Mouse (Mus musculus) forebrain, embryonic 16.5 days (tissue): ENCODE measurements around the gene Nthl1. TPM values are rescaled to one million over a fixed set of nuclear protein-coding genes. Genes with fewer than 3 reads are reported as not detected.

ENCODE experiments used
- ATAC-seq: fragments of 200-750 bp; cut with Nextera tagmentation; 2 replicates; pipeline ENCODE4 v1.8.0; 2017; ENCODE audit warnings: mild to moderate bottlenecking, moderate library complexity
- H3K27ac ChIP-seq: fragments of 300-500 bp; sonication (generic); 2 replicates; pipeline ENCODE4 v1.5.1; 2014; ENCODE audit warnings: low read length, control low read depth
- H3K27me3 ChIP-seq: fragments of 300-500 bp; sonication (generic); replicated peaks from 2 replicates; pipeline ENCODE4 v1.6.1; 2014; ENCODE audit warnings: low read length; ENCODE audit not compliant: control insufficient read depth, insufficient read depth
- H3K36me3 ChIP-seq: fragments of 300-500 bp; sonication (generic); 2 replicates; pipeline ENCODE4 v1.6.1; 2014; ENCODE audit not compliant: control insufficient read depth, insufficient read depth
- H3K4me1 ChIP-seq: fragments of 300-500 bp; sonication (generic); replicated peaks from 2 replicates; pipeline ENCODE4 v1.6.1; 2014; ENCODE audit warnings: low read length; ENCODE audit not compliant: control insufficient read depth, insufficient read depth
- H3K4me2 ChIP-seq: fragments of 300-500 bp; sonication (generic); 2 replicates; pipeline ENCODE4 v1.6.1; 2014; ENCODE audit warnings: mild to moderate bottlenecking, low read length, control low read depth
- H3K4me3 ChIP-seq: fragments of 300-500 bp; sonication (generic); replicated peaks from 2 replicates; pipeline ENCODE4 v1.5.1; 2014; ENCODE audit warnings: mild to moderate bottlenecking, low read length, control low read depth
- H3K9ac ChIP-seq: fragments of 300-500 bp; sonication (generic); replicated peaks from 2 replicates; pipeline ENCODE4 v1.6.1; 2014; ENCODE audit warnings: low read depth, low read length, control low read depth
- H3K9me3 ChIP-seq: fragments of 300-500 bp; sonication (generic); 2 replicates; pipeline ENCODE4 v1.6.1; 2016; ENCODE audit warnings: low read length; ENCODE audit not compliant: control insufficient read depth
- WGBS: fragments of 180-500 bp; shearing (Covaris S2); extraction: QIAGEN DNeasy Blood & Tissue Kit; methylation state at CpG from one replicate; pipeline ENCODE4 v1.1.7; 2014; 5-methylcytosine and 5-hydroxymethylcytosine counted together
- polyA plus RNA-seq: library from polyadenylated mRNA; unstranded; fragments of >200 nt; fragmentation: Nextera tagmentation; extraction: Ambion mirVana; gene quantifications from 2 replicates; pipeline ENCODE4 v1.2.1, GENCODE M21; 2015

Gene Nthl1
- polyA plus RNA-seq, result 13.4 and 14.4 TPM in 2 replicates

DNA sequence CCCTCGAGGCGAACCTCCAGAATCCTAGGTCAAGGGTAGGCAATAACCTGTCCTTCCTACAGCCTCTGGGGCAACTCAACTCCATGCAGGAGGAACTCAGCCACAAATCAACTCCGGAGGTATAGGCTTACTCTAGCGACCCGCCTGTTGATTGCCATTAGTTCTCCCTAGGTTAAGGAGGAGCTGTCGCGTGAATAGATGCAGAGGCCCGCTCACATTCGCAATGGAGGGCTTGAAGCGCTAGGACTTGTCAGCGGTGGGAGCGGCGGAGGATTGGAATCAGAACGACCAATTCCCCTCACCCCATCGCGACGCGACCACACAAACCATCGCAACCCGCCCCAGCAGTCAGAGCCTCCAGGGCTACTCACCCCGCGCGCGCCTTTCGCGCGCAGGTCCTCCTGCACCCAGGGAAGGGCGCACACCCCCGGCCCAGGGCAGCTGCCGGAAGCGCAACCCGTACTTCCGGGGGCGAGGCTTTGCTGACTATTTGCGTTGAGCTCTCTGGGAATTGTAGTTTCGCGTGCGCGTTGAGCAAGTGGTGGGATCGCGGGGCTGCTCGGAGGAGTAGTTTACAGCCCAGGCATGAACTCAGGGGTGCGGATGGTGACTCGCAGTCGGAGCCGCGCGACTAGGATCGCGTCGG, at the start of gene Nthl1, which contains the start of gene Tsc2:
Gene Nthl1 (plus strand): TSS at position 514 of the 646 bp plus-strand sequence.
Gene Tsc2 (minus strand): TSS at position 464 of the 646 bp plus-strand sequence.
- H3K27me3 ChIP-seq, result no peaks in the 10 kb centered on the region
- peak within 1 kb of the TSS; percentile 52 for H3K27ac ChIP-seq
- peak; percentile 95 for ATAC-seq
- H3K9ac ChIP-seq, result peak within 1 kb of the TSS; percentile 68
- 2% methylated on average over 51 of the region's 51 CpGs for WGBS
- H3K4me1 ChIP-seq, result peaks cover 12% of the 10 kb centered on the region
- peak within 1 kb of the TSS; percentile 81 for H3K4me2 ChIP-seq
- peak within 1 kb of the TSS; percentile 68 for H3K4me3 ChIP-seq
- no peaks in the 10 kb centered on the region for H3K9me3 ChIP-seq
- peaks cover 12% of the 10 kb centered on the region for H3K36me3 ChIP-seq

DNA sequence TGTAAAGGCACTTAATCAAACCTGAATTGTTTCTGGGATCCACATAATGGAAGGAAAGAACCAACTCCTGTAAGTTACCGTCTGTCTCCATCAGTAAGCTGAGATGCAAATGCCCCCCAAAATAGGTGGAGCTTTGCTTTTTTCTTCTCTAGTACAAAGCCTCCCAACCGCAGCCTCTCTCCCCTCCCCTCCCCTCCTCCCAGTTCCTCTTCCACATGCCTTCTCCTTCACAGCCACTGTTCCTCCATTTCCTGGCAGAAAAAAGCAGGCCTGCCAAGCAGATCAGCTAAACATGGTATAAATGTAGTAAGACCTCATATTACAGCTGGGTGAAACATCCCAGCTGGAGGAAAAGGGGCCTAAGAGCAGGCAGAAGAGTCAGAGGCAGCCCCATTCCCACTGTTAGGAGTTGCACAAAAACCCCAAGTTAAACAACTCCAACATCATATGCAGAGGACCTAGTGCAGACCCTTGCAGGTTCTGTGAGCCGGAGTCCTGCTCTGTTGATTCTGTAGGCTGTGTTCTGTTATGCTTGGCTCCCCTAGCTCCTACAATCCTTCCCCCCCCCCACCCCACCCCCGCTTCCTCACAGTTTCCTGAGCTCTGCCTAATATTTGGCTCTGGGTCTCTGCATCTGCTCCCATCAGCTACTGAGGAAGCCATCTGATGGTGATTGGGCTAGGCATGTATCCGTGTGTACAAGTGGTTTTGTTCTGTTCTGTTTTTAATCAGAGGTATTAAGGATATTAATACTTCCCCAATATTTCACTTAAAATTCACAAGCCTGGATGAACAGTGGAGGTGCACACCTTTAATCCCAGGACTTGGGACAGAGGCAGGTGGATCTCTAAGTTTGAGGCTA, 48.6 kb upstream of the Nthl1 start:
- 63% methylated on average over 5 of the region's 5 CpGs for WGBS
- Histone ChIP-seq H3K9me3 (no peaks in the 10 kb centered on the region), H3K36me3 (peaks cover 37% of the 10 kb centered on the region), H3K4me1 (no peaks in the 10 kb centered on the region), H3K9ac (no peak overlapping the region), H3K27ac (no peak overlapping the region), H3K4me3 (no peak overlapping the region), H3K4me2 (no peak overlapping the region), H3K27me3 (no peaks in the 10 kb centered on the region)
- ATAC-seq, result no peak

DNA sequence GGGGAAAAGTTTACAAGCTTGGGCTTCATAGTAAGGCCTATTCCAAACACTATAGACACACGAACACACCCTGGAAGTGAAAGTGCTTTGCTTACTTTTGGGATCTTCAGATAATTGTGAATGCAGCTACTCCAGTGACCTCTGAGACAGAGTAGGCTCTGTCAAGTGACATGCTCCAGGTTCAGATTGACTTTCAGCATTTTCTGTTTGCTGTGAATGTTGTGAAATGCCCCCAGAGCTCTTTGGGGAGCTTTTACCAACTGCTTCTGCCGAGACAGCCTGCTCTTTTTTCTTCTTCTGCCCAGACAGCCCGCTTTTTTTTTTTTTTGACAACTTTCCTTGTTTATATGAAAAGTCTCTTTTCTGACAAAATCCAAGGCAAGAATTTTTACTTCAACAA, 48.0 kb upstream of the Nthl1 start:
- Histone ChIP-seq H3K4me2 (no peak overlapping the region), H3K9me3 (no peaks in the 10 kb centered on the region), H3K36me3 (peaks cover 37% of the 10 kb centered on the region), H3K4me3 (no peak overlapping the region), H3K27ac (no peak overlapping the region), H3K27me3 (no peaks in the 10 kb centered on the region), H3K9ac (no peak overlapping the region), H3K4me1 (no peaks in the 10 kb centered on the region)
- WGBS, result 87% methylated on average over 3 of the region's 3 CpGs
- ATAC-seq, result no peak

DNA sequence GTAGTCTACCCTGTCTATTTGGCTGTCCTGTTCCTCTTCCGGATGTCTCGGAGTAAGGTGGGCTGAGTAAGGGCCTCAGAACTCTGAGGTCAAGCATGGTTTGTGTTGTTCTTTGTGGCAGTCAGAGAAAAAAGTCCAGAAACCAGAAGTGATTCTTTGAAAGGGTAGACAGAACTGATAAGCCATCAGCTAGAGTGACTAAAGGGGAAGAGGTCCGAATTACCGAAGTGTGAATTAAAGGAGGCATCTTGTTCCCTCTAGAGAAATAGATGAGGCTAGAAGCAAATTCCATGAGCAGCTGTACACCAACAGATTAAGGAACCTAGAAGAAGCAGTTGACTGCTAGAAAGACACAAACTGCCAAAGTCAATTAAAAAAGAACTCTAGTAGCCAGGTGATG, 45.9 kb upstream of the Nthl1 start:
- Histone ChIP-seq H3K36me3 (peaks cover 38% of the 10 kb centered on the region), H3K9me3 (no peaks in the 10 kb centered on the region), H3K4me2 (no peak overlapping the region), H3K27me3 (no peaks in the 10 kb centered on the region), H3K9ac (no peak overlapping the region), H3K4me3 (no peak overlapping the region), H3K27ac (no peak overlapping the region), H3K4me1 (no peaks in the 10 kb centered on the region)
- 97% methylated on average over 4 of the region's 4 CpGs for WGBS
- ATAC-seq, result no peak

DNA sequence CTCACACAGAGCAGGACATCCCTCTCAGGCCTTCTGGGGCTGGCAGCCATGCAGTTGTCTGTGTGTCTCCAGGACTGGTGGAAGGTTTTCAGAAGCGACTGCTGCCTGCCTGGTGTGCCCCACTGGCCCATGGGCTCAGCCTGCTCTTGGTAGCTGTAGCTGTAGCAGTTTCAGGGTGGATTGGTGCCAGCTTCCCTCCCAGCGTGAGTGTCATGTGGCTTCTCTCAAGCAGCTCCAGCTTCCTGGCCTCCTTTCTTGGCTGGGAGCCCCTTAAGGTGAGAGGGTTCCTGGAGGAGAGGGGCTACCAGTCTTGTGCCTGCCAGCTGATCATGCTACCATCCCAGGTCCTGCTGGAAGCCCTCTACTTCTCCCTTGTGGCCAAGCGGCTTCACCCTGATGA, 41.5 kb upstream of the Nthl1 start:
- no peak overlapping the region for H3K4me2 ChIP-seq
- no peak overlapping the region for H3K27ac ChIP-seq
- H3K36me3 ChIP-seq, result peaks cover 47% of the 10 kb centered on the region
- H3K9me3 ChIP-seq, result no peaks in the 10 kb centered on the region
- H3K4me3 ChIP-seq, result no peak overlapping the region
- WGBS, result 75% methylated on average over 3 of the region's 3 CpGs
- H3K27me3 ChIP-seq, result no peaks in the 10 kb centered on the region
- no peak for ATAC-seq
- H3K4me1 ChIP-seq, result no peaks in the 10 kb centered on the region
- H3K9ac ChIP-seq, result no peak overlapping the region

DNA sequence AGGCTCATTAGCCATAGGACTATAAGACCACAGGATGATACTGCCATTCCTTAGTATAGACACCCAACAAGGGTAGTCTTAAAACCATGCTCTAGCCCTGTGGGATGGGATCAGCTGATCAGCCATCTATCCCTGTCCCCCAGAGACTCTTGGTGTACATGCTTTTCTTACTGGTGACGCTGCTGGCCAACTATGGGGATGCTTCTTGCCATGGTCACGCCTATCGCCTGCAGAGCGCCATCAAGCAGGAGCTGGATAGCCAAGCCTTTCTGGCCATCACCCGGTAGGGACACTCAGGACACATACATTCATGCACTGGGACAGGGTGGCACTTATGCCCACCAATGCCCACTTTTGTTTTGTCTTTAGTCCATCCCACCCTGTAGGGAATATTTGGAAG, 40.8 kb upstream of the Nthl1 start:
- no peaks in the 10 kb centered on the region for H3K9me3 ChIP-seq
- ATAC-seq, result no peak
- H3K36me3 ChIP-seq, result peaks cover 45% of the 10 kb centered on the region
- no peak overlapping the region for H3K4me3 ChIP-seq
- H3K4me2 ChIP-seq, result no peak overlapping the region
- H3K9ac ChIP-seq, result no peak overlapping the region
- 97% methylated on average over 5 of the region's 5 CpGs for WGBS
- no peak overlapping the region for H3K27ac ChIP-seq
- H3K4me1 ChIP-seq, result no peaks in the 10 kb centered on the region
- no peaks in the 10 kb centered on the region for H3K27me3 ChIP-seq

DNA sequence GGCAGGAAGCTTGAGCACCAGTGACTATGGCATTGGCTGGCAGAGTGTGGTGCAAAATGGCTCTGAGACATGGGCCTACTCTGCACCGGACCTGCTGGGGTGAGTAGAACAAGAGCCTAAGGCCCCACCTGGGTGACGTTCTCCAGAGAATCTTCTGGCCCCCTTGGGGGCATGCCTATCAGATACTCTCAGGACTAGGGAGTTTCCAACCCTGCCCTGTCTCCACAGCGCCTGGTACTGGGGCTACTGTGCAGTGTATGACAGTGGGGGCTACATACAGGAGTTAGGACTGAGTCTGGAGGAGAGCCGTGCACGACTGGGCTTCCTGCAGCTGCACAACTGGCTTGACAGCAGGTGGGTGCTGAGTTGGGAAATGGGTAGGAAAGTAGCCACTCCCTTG, 39.2 kb upstream of the Nthl1 start:
- H3K9me3 ChIP-seq, result no peaks in the 10 kb centered on the region
- no peak for ATAC-seq
- WGBS, result 87% methylated on average over 5 of the region's 5 CpGs
- H3K4me2 ChIP-seq, result no peak overlapping the region
- H3K4me1 ChIP-seq, result no peaks in the 10 kb centered on the region
- no peaks in the 10 kb centered on the region for H3K27me3 ChIP-seq
- H3K9ac ChIP-seq, result no peak overlapping the region
- no peak overlapping the region for H3K27ac ChIP-seq
- peaks cover 55% of the 10 kb centered on the region for H3K36me3 ChIP-seq
- no peak overlapping the region for H3K4me3 ChIP-seq

DNA sequence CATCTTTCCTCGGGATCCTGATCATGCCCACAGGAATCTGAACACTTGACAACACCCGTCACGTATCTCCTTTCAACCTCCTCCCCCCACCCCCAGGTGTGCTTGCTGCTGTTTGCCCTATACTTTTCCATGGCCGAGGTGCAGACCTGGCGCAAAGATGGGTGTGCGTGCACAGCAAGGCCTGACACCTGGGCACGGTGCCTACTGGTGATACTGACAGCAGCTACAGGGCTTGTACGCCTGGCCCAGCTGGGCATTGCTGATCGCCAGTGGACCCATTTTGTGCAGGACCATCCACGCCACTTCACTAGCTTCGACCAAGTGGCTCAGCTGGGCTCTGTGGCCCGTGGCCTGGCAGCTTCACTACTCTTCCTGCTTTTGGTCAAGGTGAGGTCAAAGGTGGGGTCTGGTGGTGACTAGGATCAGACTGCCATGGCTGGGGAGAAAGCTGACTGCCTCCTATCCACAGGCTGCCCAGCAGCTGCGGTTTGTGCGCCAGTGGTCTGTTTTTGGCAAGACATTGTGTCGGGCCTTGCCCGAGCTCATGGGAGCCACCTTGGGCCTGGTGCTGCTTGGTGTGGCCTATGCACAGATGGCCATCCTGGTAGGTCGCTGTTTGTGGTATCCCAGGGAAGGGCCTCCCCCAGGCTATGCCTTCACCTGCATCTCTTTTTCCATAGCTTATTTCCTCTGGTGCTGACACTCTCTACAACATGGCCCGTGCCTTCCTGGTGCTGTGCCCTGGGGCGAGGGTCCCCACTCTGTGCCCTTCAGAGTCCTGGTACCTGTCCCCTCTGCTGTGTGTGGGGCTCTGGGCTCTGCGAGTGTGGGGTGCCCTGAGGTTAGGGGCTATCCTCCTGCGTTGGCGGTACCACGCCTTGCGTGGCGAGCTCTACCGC, 38.2 kb upstream of the Nthl1 start:
- Histone ChIP-seq H3K4me1 (no peaks in the 10 kb centered on the region), H3K27ac (no peak overlapping the region), H3K36me3 (peaks cover 55% of the 10 kb centered on the region), H3K9ac (no peak overlapping the region), H3K4me3 (no peak overlapping the region), H3K27me3 (no peaks in the 10 kb centered on the region), H3K4me2 (no peak overlapping the region), H3K9me3 (no peaks in the 10 kb centered on the region)
- ATAC-seq, result 0 out of 2 replicates have a peak, but pooled peaks have one; percentile 28
- 94% methylated on average over 26 of the region's 26 CpGs for WGBS
